Mouse (Mus musculus) gastrocnemius, postnatal 10 days (tissue): Measurements from ENCODE around the gene Hpd. TPM values are rescaled to one million over a fixed set of nuclear protein-coding genes. Genes with fewer than 3 reads are reported as not detected.
"Not testable (repeated sequence)": the region's sequence is repeated elsewhere in the genome, so short reads cannot be mapped to it uniquely, and the experiment has no call there.

ENCODE experiments used
- DNase-seq: peaks from one replicate; pipeline ENCODE4 v3.0.0; 2021; ENCODE audit warnings: mixed read lengths
- long read RNA-seq, 2 experiments: library from polyadenylated mRNA; stranded (forward); transcript quantifications; one replicate each; pipeline ENCODE4 v2.0.0; 2021
- total RNA-seq, 2 experiments: library from RNA; stranded (reverse); gene quantifications; 2 replicates each; pipeline ENCODE4 v1.2.3; 2021

Hpd gene
- total RNA-seq: under 1 TPM in 1 of 2 experiments, not detected in 1; 0.61 TPM
- long read RNA-seq, experiment 1: 0 reads
- long read RNA-seq, experiment 2: 0 reads

GRCm38 (mm10) chr5:123182651-123183050 is at the start of gene Hpd:
Gene Hpd, minus strand, starts transcription at chr5:123182727.
- DNase-seq: no peak

GRCm38 (mm10) chr5:123232180-123232579 is 49.7 kb upstream of the Hpd start:
- no peak for DNase-seq

- DNase-seq: no peak
These were observed 46.8 kb upstream of the Hpd start for GRCm38 (mm10) chr5:123229296-123229695.

- no peak for DNase-seq
These were observed 46.0 kb upstream of the Hpd start for GRCm38 (mm10) chr5:123228524-123228922.

- DNase-seq: peak; percentile 96
These were observed 45.4 kb upstream of the Hpd start for GRCm38 (mm10) chr5:123227762-123228523.

GRCm38 (mm10) chr5:123226851-123227250 is 44.3 kb upstream of the Hpd start:
- DNase-seq: no peak

- not testable (repeated sequence) for DNase-seq
These were observed 41.3 kb upstream of the Hpd start for GRCm38 (mm10) chr5:123223861-123224260.

- DNase-seq: no peak
These were observed 40.5 kb upstream of the Hpd start for GRCm38 (mm10) chr5:123223051-123223410.

- not testable (repeated sequence) for DNase-seq
These were observed 40.0 kb upstream of the Hpd start for GRCm38 (mm10) chr5:123222346-123223050.

GRCm38 (mm10) chr5:123203591-123203990 is 21.1 kb upstream of the Hpd start:
- DNase-seq: not testable (repeated sequence)

- not testable (repeated sequence) for DNase-seq
These were observed 20.2 kb upstream of the Hpd start for GRCm38 (mm10) chr5:123202771-123203170.

GRCm38 (mm10) chr5:123201987-123202386 is 19.5 kb upstream of the Hpd start:
- DNase-seq: no peak

- DNase-seq: no peak
These were observed 19.0 kb upstream of the Hpd start for GRCm38 (mm10) chr5:123201523-123201892.

GRCm38 (mm10) chr5:123200816-123201522 is 18.4 kb upstream of the Hpd start:
- DNase-seq: not testable (repeated sequence)

- no peak for DNase-seq
These were observed 16.0 kb upstream of the Hpd start for GRCm38 (mm10) chr5:123198523-123198922.

- no peak for DNase-seq
These were observed 14.2 kb upstream of the Hpd start for GRCm38 (mm10) chr5:123196746-123197145.

- no peak for DNase-seq
These were observed 13.0 kb upstream of the Hpd start for GRCm38 (mm10) chr5:123195500-123196000.

- no peak for DNase-seq
These were observed 12.3 kb upstream of the Hpd start for GRCm38 (mm10) chr5:123194856-123195255.

- no peak for DNase-seq
These were observed 10.9 kb upstream of the Hpd start for GRCm38 (mm10) chr5:123193436-123193835.

GRCm38 (mm10) chr5:123192606-123193150 is 10.2 kb upstream of the Hpd start:
- no peak for DNase-seq

- no peak for DNase-seq
These were observed 8.9 kb upstream of the Hpd start for GRCm38 (mm10) chr5:123191427-123191826.

- no peak for DNase-seq
These were observed 8.4 kb upstream of the Hpd start for GRCm38 (mm10) chr5:123190912-123191311.
